Mouse (Mus musculus) lung, embryonic 14.5 days (tissue): ENCODE results near the gene Grin2b. TPM values are rescaled to one million over a fixed set of nuclear protein-coding genes. Genes with fewer than 3 reads are reported as not detected.
"Not testable (repeated sequence)": the region's sequence is repeated elsewhere in the genome, so short reads cannot be mapped to it uniquely, and the experiment has no call there.

ENCODE experiments used
- ATAC-seq: fragments of 200-750 bp; cut with Nextera tagmentation; 2 replicates; pipeline ENCODE4 v1.8.0; 2017; ENCODE audit warnings: mild to moderate bottlenecking, moderate TSS enrichment, moderate library complexity; ENCODE audit not compliant: insufficient read depth
- DNase-seq: peaks from one replicate; pipeline ENCODE4 v3.0.0-alpha.2; 2015
- H3K27ac ChIP-seq: fragments of 300-500 bp; sonication (generic); 2 replicates; pipeline ENCODE4 v1.5.1; 2014; ENCODE audit warnings: low read depth, mild to moderate bottlenecking, moderate library complexity
- H3K27me3 ChIP-seq: fragments of 300-500 bp; sonication (generic); 2 replicates; pipeline ENCODE4 v1.6.1; 2014; ENCODE audit warnings: low read length, control low read depth; ENCODE audit not compliant: insufficient read depth
- H3K36me3 ChIP-seq: fragments of 300-500 bp; sonication (generic); 2 replicates; pipeline ENCODE4 v1.6.1; 2014; ENCODE audit warnings: control low read depth; ENCODE audit not compliant: insufficient read depth
- H3K4me1 ChIP-seq: fragments of 300-500 bp; sonication (generic); 2 replicates; pipeline ENCODE4 v1.6.1; 2014; ENCODE audit warnings: antibody characterized with exemption, control low read depth; ENCODE audit not compliant: insufficient read depth
- H3K4me2 ChIP-seq: fragments of 300-500 bp; sonication (generic); 2 replicates; pipeline ENCODE4 v1.6.1; 2014; ENCODE audit warnings: mild to moderate bottlenecking
- H3K4me3 ChIP-seq: fragments of 300-500 bp; sonication (generic); 2 replicates; pipeline ENCODE4 v1.5.1; 2014; ENCODE audit warnings: low read depth, low read length
- H3K9ac ChIP-seq: fragments of 300-500 bp; sonication (generic); 2 replicates; pipeline ENCODE4 v1.6.1; 2014
- H3K9me3 ChIP-seq: fragments of 300-500 bp; sonication (generic); 2 replicates; pipeline ENCODE4 v1.6.1; 2016; ENCODE audit warnings: low read depth, low read length, control low read depth
- CTCF ChIP-seq: IDR thresholded peaks from 2 replicates; pipeline ENCODE4 v1.5.1; 2016; ENCODE audit warnings: antibody characterized with exemption, low read depth
- WGBS: fragments of 180-500 bp; shearing (Covaris S2); extraction: QIAGEN DNeasy Blood & Tissue Kit; methylation state at CpG from one replicate; pipeline ENCODE4 v1.1.7; 2014; 5-methylcytosine and 5-hydroxymethylcytosine counted together
- polyA plus RNA-seq: library from polyadenylated mRNA; unstranded; fragments of >200 nt; fragmentation: Nextera tagmentation; extraction: Ambion mirVana; gene quantifications from 2 replicates; pipeline ENCODE4 v1.2.1, GENCODE M21; 2014

Grin2b gene
- polyA plus RNA-seq, 1 experiment from 2014 or later = 0.82 TPM

DNA sequence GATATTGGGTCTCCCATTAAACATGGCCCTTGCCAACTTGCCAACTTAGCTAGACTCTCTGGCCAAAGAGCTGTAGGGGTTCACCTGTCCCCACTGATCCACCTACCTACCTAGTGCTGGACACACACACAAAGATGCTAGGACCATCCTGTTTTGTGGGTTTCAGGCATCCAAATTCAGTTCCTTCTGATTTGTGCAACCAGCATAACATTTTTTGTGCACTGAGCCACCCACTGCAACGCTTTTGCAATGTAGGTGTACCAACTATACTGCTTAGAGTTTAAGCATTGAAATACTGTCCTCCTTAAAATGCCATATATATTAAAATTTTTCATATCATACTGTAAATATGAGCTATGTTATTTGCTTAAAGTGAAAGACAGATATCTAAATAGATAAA, 342.3 kb downstream of the Grin2b start:
- Histone ChIP-seq H3K36me3 (no peaks in the 10 kb centered on the region), H3K27ac (no peak overlapping the region), H3K9ac (no peak overlapping the region), H3K9me3 (no peaks in the 10 kb centered on the region), H3K4me3 (no peak overlapping the region), H3K27me3 (no peaks in the 10 kb centered on the region), H3K4me1 (no peaks in the 10 kb centered on the region), H3K4me2 (no peak overlapping the region)
- no peak for DNase-seq
- 79% methylated on average over 1 of the region's 1 CpGs for WGBS
- no peak for TF ChIP-seq CTCF
- no peak for ATAC-seq

DNA sequence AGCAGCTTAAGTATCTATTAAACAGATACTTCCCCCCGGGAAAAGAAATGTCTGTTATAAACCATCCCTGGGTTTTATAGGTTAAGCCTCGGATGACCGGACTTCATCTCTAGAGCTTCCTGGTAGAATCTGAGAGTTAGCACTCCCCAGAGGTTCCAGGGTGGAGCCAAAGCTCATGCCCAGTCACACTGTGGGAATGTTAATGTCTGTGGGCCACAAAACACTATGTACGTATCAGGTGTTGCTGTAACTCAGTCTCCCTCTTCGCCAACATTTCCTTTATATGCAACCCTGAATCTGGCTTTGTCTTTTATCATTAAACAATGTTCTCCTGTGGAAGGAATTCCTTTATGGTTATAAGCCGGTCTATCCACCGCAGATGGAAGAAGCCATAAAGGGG, 343.9 kb downstream of the Grin2b start:
- H3K36me3 ChIP-seq = no peaks in the 10 kb centered on the region
- H3K9ac ChIP-seq = no peak overlapping the region
- no peak overlapping the region for H3K4me2 ChIP-seq
- no peak for DNase-seq
- no peaks in the 10 kb centered on the region for H3K4me1 ChIP-seq
- 87% methylated on average over 7 of the region's 7 CpGs for WGBS
- H3K4me3 ChIP-seq = no peak overlapping the region
- ATAC-seq = no peak
- no peak for TF ChIP-seq CTCF
- no peak overlapping the region for H3K27ac ChIP-seq
- H3K9me3 ChIP-seq = no peaks in the 10 kb centered on the region
- H3K27me3 ChIP-seq = no peaks in the 10 kb centered on the region

DNA sequence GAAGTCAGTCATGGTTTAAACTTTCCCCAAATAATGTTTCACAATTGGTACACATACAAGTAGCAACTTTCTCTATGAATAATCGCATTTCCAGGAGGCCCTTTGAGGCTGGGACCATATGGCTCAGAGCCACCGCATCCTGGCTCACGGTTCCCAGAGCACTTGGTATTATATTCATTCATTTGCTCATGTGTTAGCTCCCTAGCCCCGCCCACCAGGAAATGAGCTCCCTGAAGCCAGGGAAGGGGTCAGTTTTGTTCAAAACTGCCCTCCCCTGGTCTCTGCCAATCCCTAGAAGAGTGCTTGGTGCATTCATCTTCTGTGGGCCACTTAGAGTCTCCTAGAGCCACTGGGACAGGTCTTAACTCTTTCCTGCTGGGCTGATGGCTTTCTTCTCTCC, 344.3 kb downstream of the Grin2b start:
- no peaks in the 10 kb centered on the region for H3K4me1 ChIP-seq
- H3K4me2 ChIP-seq = no peak overlapping the region
- ATAC-seq (no peak), DNase-seq (peak; percentile 25)
- H3K27me3 ChIP-seq = no peaks in the 10 kb centered on the region
- WGBS = 37% methylated on average over 4 of the region's 4 CpGs
- no peak overlapping the region for H3K4me3 ChIP-seq
- no peaks in the 10 kb centered on the region for H3K9me3 ChIP-seq
- no peak overlapping the region for H3K9ac ChIP-seq
- no peak for TF ChIP-seq CTCF
- H3K36me3 ChIP-seq = no peaks in the 10 kb centered on the region
- H3K27ac ChIP-seq = no peak overlapping the region

DNA sequence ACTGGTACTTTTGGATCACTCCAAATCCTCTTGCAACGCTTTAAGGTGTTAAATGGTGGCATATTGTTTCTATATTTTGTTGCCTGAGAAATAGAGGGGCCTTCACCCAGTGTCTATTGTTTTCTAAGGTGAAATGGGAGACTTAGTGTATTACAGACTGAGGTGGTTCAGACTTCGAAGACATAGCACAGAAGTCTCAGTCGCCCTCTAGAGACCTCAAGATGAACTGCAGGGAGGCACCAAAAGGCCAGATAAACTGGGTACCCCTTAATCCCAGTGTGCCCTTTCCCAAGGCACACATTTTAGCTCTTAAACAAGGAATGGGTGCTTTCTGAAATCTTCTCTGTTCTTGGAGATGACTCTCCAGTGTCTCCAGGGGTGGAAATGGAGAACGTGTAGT, 345.4 kb downstream of the Grin2b start:
- H3K27ac ChIP-seq = no peak overlapping the region
- peak; percentile 84 for DNase-seq
- no peaks in the 10 kb centered on the region for H3K9me3 ChIP-seq
- no peak overlapping the region for H3K4me2 ChIP-seq
- H3K9ac ChIP-seq = no peak overlapping the region
- peak; percentile 86 for TF ChIP-seq CTCF
- no peaks in the 10 kb centered on the region for H3K4me1 ChIP-seq
- H3K36me3 ChIP-seq = no peaks in the 10 kb centered on the region
- no peak overlapping the region for H3K4me3 ChIP-seq
- ATAC-seq = no peak
- no peaks in the 10 kb centered on the region for H3K27me3 ChIP-seq
- WGBS = 20% methylated on average over 4 of the region's 4 CpGs

DNA sequence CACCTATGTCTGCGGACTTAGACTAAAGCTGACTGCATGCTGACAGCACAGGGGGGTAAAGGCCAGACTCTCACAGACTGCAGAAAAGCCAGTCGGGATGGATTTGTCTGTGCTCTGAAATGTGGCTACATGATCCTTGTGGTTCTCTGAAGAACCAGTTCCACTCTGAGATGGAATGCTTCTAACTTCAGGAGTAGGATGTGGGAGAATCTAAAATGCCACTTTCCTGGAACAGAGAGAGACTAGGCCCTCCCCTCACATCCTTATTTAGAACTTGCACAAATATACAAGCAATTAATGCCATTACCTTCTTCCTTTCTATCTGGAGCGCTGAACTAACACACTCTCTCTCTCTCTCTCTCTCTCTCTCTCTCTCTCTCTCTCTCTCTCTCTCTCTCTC, 346.0 kb downstream of the Grin2b start:
- WGBS = 67% methylated on average over 3 of the region's 3 CpGs

DNA sequence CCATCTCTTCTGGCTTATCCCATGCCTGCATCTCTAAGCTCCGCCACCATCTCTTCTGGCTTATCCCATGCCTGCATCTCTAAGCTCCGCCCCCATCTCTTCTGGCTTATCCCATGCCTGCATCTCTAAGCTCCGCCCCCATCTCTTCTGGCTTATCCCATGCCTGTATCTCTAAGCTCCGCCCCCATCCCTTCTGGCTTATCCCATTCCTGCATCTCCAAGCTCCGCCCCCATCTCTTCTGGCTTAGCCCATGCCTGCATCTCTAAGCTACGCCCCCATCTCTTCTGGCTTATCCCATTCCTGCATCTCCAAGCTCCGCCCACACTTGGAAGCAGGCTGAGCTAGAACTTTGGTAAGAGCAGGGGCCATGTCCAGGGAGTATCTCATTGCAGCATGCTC, 346.5 kb downstream of the Grin2b start:
- not testable (repeated sequence) for H3K9ac ChIP-seq, H3K4me3 ChIP-seq, H3K9me3 ChIP-seq, H3K4me2 ChIP-seq, ATAC-seq, H3K4me1 ChIP-seq, H3K27me3 ChIP-seq, H3K36me3 ChIP-seq, H3K27ac ChIP-seq, DNase-seq
- 95% methylated on average over 7 of the region's 7 CpGs for WGBS

More for the DNA sequence above, 346.0 kb downstream of the Grin2b start:
- no peak overlapping the region for H3K27ac ChIP-seq
- DNase-seq = no peak
- ATAC-seq = no peak
- H3K36me3 ChIP-seq = no peaks in the 10 kb centered on the region
- no peak overlapping the region for H3K9ac ChIP-seq
- H3K9me3 ChIP-seq = no peaks in the 10 kb centered on the region
- no peak for TF ChIP-seq CTCF
- H3K4me2 ChIP-seq = no peak overlapping the region
- H3K4me1 ChIP-seq = no peaks in the 10 kb centered on the region
- H3K4me3 ChIP-seq = no peak overlapping the region
- no peaks in the 10 kb centered on the region for H3K27me3 ChIP-seq

DNA sequence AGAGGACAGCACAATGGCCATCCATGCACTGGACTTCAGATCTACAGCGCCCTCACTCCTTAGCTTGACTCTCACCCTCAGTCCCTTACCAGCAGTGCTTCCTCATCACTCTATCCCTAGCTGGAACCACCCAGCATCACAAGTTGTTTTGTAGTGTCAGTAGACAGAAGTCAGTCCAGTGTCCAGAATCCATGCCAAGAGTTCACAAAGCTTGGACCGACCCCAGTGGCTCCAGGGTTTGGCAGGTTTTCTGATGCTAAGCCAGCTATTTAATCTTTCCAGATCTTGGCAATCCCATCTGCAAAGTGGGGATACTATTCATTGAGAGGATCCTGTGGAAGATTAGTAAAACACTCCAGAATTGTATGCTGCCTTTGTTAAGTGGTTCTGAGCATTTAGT, 355.9 kb downstream of the Grin2b start:
- Histone ChIP-seq H3K27me3 (no peaks in the 10 kb centered on the region), H3K36me3 (no peaks in the 10 kb centered on the region), H3K4me1 (no peaks in the 10 kb centered on the region), H3K9me3 (no peaks in the 10 kb centered on the region), H3K27ac (no peak overlapping the region), H3K4me2 (no peak overlapping the region), H3K4me3 (no peak overlapping the region), H3K9ac (no peak overlapping the region)
- ATAC-seq = no peak
- no peak for DNase-seq
- WGBS = 77% methylated on average over 2 of the region's 2 CpGs
- no peak for TF ChIP-seq CTCF

DNA sequence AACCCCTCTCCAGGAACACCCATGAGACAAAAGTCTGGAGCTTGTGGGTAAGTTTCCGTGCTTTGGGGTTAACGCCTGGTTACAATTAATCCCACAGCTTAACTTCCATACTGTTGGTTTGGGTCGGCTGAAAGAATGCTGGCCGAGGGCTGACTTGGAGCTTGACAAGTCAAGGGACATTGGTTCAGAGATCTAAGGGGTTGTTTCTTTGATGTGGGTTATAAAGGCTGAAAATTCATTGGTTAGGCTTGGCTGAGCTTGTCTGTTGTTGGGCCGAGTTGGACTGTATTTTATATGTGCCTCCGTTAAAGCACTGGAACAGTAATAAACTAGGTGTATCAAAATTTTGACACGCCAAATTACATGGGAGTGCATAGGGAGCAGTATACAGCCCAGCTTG, 359.6 kb downstream of the Grin2b start:
- ATAC-seq = no peak
- no peak for DNase-seq
- H3K36me3 ChIP-seq = no peaks in the 10 kb centered on the region
- WGBS = 72% methylated on average over 7 of the region's 7 CpGs
- no peak overlapping the region for H3K4me2 ChIP-seq
- H3K27ac ChIP-seq = no peak overlapping the region
- H3K27me3 ChIP-seq = no peaks in the 10 kb centered on the region
- H3K9me3 ChIP-seq = no peaks in the 10 kb centered on the region
- H3K4me3 ChIP-seq = no peak overlapping the region
- no peak overlapping the region for H3K9ac ChIP-seq
- no peak for TF ChIP-seq CTCF
- no peaks in the 10 kb centered on the region for H3K4me1 ChIP-seq
